Mouse (Mus musculus) limb, embryonic 14.5 days (tissue): ENCODE measurements around the gene Thoc3. TPM values are rescaled to one million over a fixed set of nuclear protein-coding genes. Genes with fewer than 3 reads are reported as not detected.

Source experiments
- ATAC-seq: fragments of 200-750 bp; cut with Nextera tagmentation; 2 replicates; pipeline ENCODE4 v1.8.0; 2017; ENCODE audit warnings: low read depth, moderate number of reproducible peaks, moderate TSS enrichment; ENCODE audit not compliant: low FRiP score
- DNase-seq: peaks from one replicate; pipeline ENCODE4 v3.0.0-alpha.2; 2015; ENCODE audit warnings: low spot score
- H3K27ac ChIP-seq: fragments of 300-500 bp; sonication (generic); replicated peaks from 2 replicates; pipeline ENCODE4 v1.5.1; 2014; ENCODE audit warnings: low read depth, mild to moderate bottlenecking, low read length, moderate library complexity, mixed read lengths
- H3K27me3 ChIP-seq: fragments of 300-500 bp; sonication (generic); 2 replicates; pipeline ENCODE4 v1.6.1; 2014; ENCODE audit warnings: low read length, mixed read lengths; ENCODE audit not compliant: control insufficient read depth, insufficient read depth
- H3K36me3 ChIP-seq: fragments of 300-500 bp; sonication (generic); 2 replicates; pipeline ENCODE4 v1.6.1; 2014; ENCODE audit warnings: mild to moderate bottlenecking, low read length, moderate library complexity, mixed read lengths; ENCODE audit not compliant: control insufficient read depth, insufficient read depth
- H3K4me1 ChIP-seq: fragments of 300-500 bp; sonication (generic); 2 replicates; pipeline ENCODE4 v1.6.1; 2014; ENCODE audit warnings: antibody characterized with exemption, low read length, mixed read lengths; ENCODE audit not compliant: control insufficient read depth, insufficient read depth
- H3K4me2 ChIP-seq: fragments of 300-500 bp; sonication (generic); replicated peaks from 2 replicates; pipeline ENCODE4 v1.6.1; 2014; ENCODE audit warnings: low read depth, mild to moderate bottlenecking, low read length, moderate library complexity; ENCODE audit not compliant: severe bottlenecking
- H3K4me3 ChIP-seq: fragments of 300-500 bp; sonication (generic); replicated peaks from 2 replicates; pipeline ENCODE4 v1.5.1; 2014; ENCODE audit warnings: low read length
- H3K9ac ChIP-seq: fragments of 300-500 bp; sonication (generic); 2 replicates; pipeline ENCODE4 v1.6.1; 2014; ENCODE audit warnings: mild to moderate bottlenecking, low read depth, low read length, moderate library complexity; ENCODE audit not compliant: severe bottlenecking
- H3K9me3 ChIP-seq: fragments of 300-500 bp; sonication (generic); 2 replicates; pipeline ENCODE4 v1.6.1; 2016; ENCODE audit warnings: low read length; ENCODE audit not compliant: control insufficient read depth
- POLR2A ChIP-seq: fragments of 200-500 bp; IDR thresholded peaks from 2 replicates; pipeline ENCODE4 v1.8.0; 2012; ENCODE audit warnings: inconsistent platforms, mild to moderate bottlenecking, moderate library complexity, borderline replicate concordance; ENCODE audit not compliant: insufficient read depth, insufficient read length; ENCODE audit errors: extremely low read depth
- WGBS: fragments of 180-500 bp; shearing (Covaris S2); extraction: QIAGEN DNeasy Blood & Tissue Kit; methylation state at CpG from one replicate; pipeline ENCODE4 v1.1.7; 2014; 5-methylcytosine and 5-hydroxymethylcytosine counted together
- polyA plus RNA-seq, 2 experiments: library from polyadenylated mRNA; depleted of rRNA in 1 of 2; stranded (reverse) in 1 of 2; unstranded in 1 of 2; fragments of >200 nt; fragmentation: Nextera tagmentation in 1 of 2; extraction: Ambion mirVana in 1 of 2; gene quantifications; 2 replicates each; pipeline versions ENCODE4 v1.2.1 to v1.2.3; 2012 to 2014

Gene Thoc3
- polyA plus RNA-seq, 2 experiments = 48.9 to 122 TPM

- Histone ChIP-seq H3K9ac (no peak overlapping the region), H3K4me2 (no peak overlapping the region), H3K27me3 (no peaks in the 10 kb centered on the region), H3K4me1 (peaks cover 4% of the 10 kb centered on the region; the same call in 1 of the 2 replicates), H3K27ac (no peak overlapping the region), H3K4me3 (no peak overlapping the region), H3K9me3 (no peaks in the 10 kb centered on the region), H3K36me3 (no peaks in the 10 kb centered on the region)
- no peak for DNase-seq
- no peak for ATAC-seq
- TF ChIP-seq POLR2A = no peak
- WGBS = 66% methylated on average over 3 of the region's 3 CpGs
Observed at GRCm38 (mm10) chr13:54438814-54439213, 29.8 kb downstream of the Thoc3 start.

- H3K4me2 ChIP-seq = no peak overlapping the region
- no peak overlapping the region for H3K9ac ChIP-seq
- H3K27ac ChIP-seq = no peak overlapping the region
- no peak overlapping the region for H3K4me3 ChIP-seq
- H3K36me3 ChIP-seq = no peaks in the 10 kb centered on the region
- DNase-seq (no peak), ATAC-seq (no peak)
- H3K27me3 ChIP-seq = no peaks in the 10 kb centered on the region
- WGBS = 80% methylated on average over 6 of the region's 6 CpGs
- H3K4me1 ChIP-seq = peaks cover 4% of the 10 kb centered on the region; the same call in 1 of the 2 replicates
- H3K9me3 ChIP-seq = no peaks in the 10 kb centered on the region
- TF ChIP-seq POLR2A = no peak
Observed at GRCm38 (mm10) chr13:54437083-54437482, 31.6 kb downstream of the Thoc3 start.

GRCm38 (mm10) chr13:54436666-54437065 is 32.0 kb downstream of the Thoc3 start:
- Histone ChIP-seq H3K9ac (no peak overlapping the region), H3K4me2 (no peak overlapping the region), H3K27ac (no peak overlapping the region), H3K36me3 (no peaks in the 10 kb centered on the region), H3K4me1 (peaks cover 4% of the 10 kb centered on the region; the same call in 1 of the 2 replicates), H3K27me3 (no peaks in the 10 kb centered on the region), H3K4me3 (no peak overlapping the region), H3K9me3 (no peaks in the 10 kb centered on the region)
- no peak for TF ChIP-seq POLR2A
- no peak for ATAC-seq
- 69% methylated on average over 5 of the region's 5 CpGs for WGBS
- DNase-seq = no peak

GRCm38 (mm10) chr13:54431161-54431560 is 37.5 kb downstream of the Thoc3 start:
- WGBS = 80% methylated on average over 9 of the region's 9 CpGs
- H3K4me2 ChIP-seq = no peak overlapping the region
- no peak for TF ChIP-seq POLR2A
- no peaks in the 10 kb centered on the region for H3K4me1 ChIP-seq
- H3K27me3 ChIP-seq = no peaks in the 10 kb centered on the region
- no peak overlapping the region for H3K9ac ChIP-seq
- H3K9me3 ChIP-seq = no peaks in the 10 kb centered on the region
- H3K36me3 ChIP-seq = no peaks in the 10 kb centered on the region
- H3K27ac ChIP-seq = no peak overlapping the region
- no peak for ATAC-seq
- H3K4me3 ChIP-seq = no peak overlapping the region
- DNase-seq = no peak

- Histone ChIP-seq H3K9ac (no peak overlapping the region), H3K27me3 (no peaks in the 10 kb centered on the region), H3K4me1 (peaks cover 5% of the 10 kb centered on the region; the same call in 1 of the 2 replicates), H3K27ac (no peak overlapping the region), H3K36me3 (no peaks in the 10 kb centered on the region), H3K4me3 (no peak overlapping the region), H3K9me3 (no peaks in the 10 kb centered on the region), H3K4me2 (no peak overlapping the region)
- ATAC-seq (no peak), DNase-seq (no peak)
- TF ChIP-seq POLR2A = no peak
- WGBS = 28% methylated on average over 2 of the region's 2 CpGs
Observed at GRCm38 (mm10) chr13:54430051-54430450, 38.6 kb downstream of the Thoc3 start.

- Histone ChIP-seq H3K4me3 (no peak overlapping the region), H3K9ac (no peak overlapping the region), H3K9me3 (no peaks in the 10 kb centered on the region), H3K4me2 (no peak overlapping the region), H3K27ac (no peak overlapping the region), H3K4me1 (peaks cover 6% of the 10 kb centered on the region; the same call in 1 of the 2 replicates), H3K27me3 (no peaks in the 10 kb centered on the region), H3K36me3 (no peaks in the 10 kb centered on the region)
- WGBS = 76% methylated on average over 3 of the region's 3 CpGs
- no peak for TF ChIP-seq POLR2A
- no peak for ATAC-seq
- DNase-seq = no peak
Observed at GRCm38 (mm10) chr13:54428771-54429170, 39.9 kb downstream of the Thoc3 start.
